Mouse (Mus musculus): ENCODE results near the gene Polr2m.

Polr2m gene

GRCm38 (mm10) chr9:71466111-71466510 is 19.6 kb downstream of the Polr2m start:
- DNase-seq = no peak

- DNase-seq = no peak
Observed at GRCm38 (mm10) chr9:71463072-71463667, 22.6 kb downstream of the Polr2m start.

DNA sequence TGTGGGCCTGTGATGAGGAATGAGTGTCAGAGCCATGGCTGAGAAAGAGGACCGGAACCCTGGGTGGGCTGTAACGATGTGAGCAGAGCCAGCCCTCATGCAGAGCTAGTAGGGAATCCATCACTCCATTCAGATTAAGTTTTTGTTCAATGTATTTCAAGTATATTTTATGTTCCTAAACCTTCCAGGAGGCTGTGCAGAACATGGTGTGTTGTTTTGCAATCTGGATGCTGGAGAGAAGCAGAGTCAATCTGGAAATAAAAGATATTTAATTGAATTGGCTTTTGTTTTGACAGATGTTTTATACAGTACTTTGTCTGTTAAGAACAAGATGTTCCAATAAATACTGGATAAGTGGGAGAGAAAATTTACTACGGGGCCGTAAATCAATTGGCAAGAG is 29.0 kb downstream of the Polr2m start:
- DNase-seq = no peak

- DNase-seq = no peak
Observed at GRCm38 (mm10) chr9:71453917-71454316, 31.8 kb downstream of the Polr2m start.

- no peak for DNase-seq
Observed at GRCm38 (mm10) chr9:71453352-71453751, 32.4 kb downstream of the Polr2m start.

DNA sequence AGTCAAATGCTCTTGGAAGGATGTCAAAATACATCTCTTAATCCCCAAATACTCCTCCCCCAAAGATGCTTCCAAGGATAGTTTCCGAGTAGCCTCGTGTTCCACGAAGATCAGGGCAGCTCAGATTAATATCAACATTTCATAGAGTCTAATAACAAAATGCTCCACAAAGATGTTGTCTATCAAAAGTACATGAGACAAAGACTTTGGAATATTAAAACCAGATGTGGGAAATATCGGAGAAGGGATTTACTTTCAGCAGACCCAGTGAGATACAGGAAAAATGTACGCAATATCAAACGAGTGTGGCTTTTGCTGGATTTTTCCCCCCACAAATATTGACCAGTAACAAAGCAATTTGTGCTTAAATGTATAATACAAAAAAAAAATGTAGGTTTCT is 35.1 kb downstream of the Polr2m start:
- DNase-seq = no peak

DNA sequence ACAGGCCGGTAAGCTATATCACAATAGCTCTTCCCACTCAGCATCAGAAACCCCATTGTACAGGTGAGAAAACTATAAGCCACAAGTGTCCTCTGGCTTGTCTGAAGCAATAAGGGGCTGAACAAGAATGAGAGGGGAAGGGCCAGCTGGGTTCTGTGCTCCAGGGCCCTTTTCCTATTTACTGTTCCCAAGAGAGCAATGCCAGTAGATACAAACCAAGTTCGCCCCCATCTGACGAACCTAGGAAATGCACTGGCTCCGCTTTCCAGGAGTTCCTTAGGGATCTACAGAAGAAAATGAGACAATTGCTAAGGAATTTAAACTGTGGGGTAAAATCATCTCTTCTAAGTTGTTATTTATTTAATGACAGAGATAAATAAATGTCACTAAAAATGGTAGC is 38.2 kb downstream of the Polr2m start:
- no peak for DNase-seq

- no peak for DNase-seq
Observed at GRCm38 (mm10) chr9:71445308-71445707, 40.4 kb downstream of the Polr2m start.

DNA sequence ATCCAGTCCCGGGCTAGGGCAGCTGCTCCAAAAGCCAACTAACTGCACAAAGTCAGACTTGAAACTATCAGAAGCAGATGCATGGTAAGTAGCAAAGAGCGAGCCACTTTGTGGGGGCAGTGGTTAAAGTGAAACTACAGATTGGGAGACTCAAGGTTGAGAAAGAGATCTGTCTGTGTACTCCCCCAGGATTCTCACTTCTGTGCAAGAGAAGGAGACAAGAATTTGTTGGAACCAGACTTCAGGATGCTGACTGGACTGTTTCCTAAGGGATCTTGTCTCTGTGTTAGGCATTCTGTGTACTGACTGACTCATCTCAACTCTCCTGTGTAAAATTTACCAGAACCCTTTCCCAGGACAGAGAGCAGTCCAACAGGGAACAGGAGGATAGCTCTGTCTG is 47.6 kb downstream of the Polr2m start:
- DNase-seq = no peak

Measured in thymus, postnatal 25 days (tissue).